Mouse (Mus musculus) layer of hippocampus, adult 9-10 months (tissue): ENCODE data around the gene Paxip1.

ENCODE experiments used
- DNase-seq: peaks from one replicate; pipeline ENCODE4 v3.0.0; 2022; ENCODE audit warnings: low spot score

The Paxip1 gene

DNA sequence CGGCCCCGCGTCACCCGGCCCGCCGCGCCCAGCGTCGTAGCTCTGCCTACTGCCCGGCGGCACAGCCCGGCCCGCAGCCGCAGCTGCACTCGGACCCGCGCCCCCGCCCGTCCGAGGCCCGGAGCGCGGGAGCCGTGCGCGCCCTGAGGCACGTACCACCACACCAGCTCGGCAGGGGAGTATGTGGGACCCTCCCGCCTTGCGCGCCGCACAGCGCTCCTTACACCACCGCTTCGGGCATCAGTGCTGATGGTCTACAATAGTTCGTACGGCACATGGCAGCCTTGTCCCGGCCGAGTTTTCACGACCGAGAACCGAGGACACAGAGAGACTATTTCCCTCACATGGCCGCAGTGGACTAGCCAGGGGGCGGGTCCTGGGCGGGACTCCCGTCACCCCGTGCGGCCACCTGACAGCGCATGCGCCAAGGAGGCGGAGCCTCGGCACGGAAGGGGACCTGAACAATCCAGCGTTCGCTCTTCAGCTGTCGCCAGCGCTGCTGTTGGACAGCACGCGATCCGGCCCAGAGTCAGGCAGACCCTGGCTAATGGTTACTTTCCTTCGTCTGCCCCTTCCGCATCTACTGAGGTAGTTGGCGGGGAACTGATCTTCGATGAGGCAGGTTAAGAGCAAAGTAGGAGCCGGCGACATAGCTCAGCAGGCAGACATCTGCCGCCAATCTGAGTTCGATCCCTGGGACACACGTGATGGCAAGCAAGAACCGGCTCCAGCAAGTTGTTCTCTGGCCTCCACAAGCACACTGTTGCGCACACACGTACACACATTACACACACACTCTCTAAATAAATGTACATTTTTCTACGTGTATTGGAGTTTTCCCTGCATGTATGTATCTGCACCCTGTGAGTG, at the start of gene Paxip1:
Gene Paxip1 (minus strand): TSS at position 389 of the 870 bp plus-strand sequence.
- DNase-seq = peak; percentile 95

DNA sequence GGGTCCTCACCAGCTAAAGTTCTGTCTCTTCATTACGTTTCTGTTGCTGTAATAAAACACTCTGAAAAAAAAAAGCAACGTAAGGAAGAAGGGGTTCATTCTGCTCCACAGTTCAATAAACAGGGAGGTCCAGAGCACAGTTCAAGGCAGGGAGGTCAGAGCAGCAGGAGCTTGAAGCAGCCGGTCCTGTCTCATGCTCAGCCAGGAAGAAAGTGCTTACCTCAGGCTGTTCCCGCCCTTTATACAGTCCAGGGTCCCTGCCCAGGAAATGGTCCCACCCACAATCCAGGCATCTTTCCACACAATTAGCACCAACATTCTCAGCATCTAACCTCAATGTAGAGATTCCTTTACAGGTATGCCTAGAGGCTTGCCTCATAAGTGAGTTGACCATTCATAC, 46.6 kb upstream of the Paxip1 start:
- no peak for DNase-seq

GRCm38 (mm10) chr5:27835096-27835495, 43.6 kb upstream of the Paxip1 start:
- DNase-seq = no peak

DNA sequence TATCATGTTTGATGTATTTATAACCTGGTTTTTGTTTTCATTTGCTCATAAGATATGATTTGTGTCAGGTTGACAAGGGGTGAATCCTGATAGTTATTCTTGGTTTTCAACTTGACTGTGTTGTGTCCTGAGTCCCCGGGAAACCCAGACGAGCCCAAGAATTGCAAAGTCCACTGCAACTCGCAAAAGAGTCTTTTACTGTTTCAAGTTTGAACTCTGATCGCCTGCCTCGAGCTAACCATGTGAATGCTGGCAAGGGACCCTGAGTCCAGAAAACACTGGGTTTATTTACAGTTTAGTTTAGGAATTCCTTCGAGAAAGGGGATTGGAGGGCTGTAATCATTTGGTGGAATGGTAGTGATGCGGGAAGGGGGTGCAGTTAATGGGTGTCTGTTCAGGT, 36.5 kb upstream of the Paxip1 start:
- no peak for DNase-seq

- DNase-seq = no peak
Observed at GRCm38 (mm10) chr5:27821161-27821560, 29.7 kb upstream of the Paxip1 start.

- DNase-seq = no peak
Observed at GRCm38 (mm10) chr5:27818840-27819672, 27.6 kb upstream of the Paxip1 start.

- no peak for DNase-seq
Observed at GRCm38 (mm10) chr5:27814282-27814681, 22.8 kb upstream of the Paxip1 start.

GRCm38 (mm10) chr5:27793923-27794322, 2.4 kb upstream of the Paxip1 start:
- DNase-seq = peak; percentile 83

GRCm38 (mm10) chr5:27792531-27793205, 1.2 kb upstream of the Paxip1 start:
- DNase-seq = no peak

- DNase-seq = no peak
Observed at GRCm38 (mm10) chr5:27792173-27792470, 631 bp upstream of the Paxip1 start.

DNA sequence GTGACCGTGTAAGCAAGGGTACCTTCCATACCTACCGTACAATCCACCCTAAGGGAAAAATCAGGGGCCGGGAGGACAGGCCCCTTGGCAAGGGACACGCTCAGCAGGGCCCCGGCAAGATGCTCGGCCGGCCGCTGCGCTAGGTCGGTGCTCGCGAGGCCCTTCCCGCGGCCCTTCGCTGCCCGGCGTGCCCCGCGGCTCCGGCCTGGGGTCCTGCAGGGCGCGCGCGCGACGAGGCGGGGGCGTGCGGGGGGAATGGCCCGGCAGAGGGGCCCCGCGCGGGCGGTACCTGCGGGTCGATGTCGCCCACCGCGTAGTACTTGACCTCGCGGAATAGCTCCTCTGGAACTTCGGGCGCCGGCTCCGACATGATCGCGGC, 592 bp downstream of the Paxip1 start:
- no peak for DNase-seq

DNA sequence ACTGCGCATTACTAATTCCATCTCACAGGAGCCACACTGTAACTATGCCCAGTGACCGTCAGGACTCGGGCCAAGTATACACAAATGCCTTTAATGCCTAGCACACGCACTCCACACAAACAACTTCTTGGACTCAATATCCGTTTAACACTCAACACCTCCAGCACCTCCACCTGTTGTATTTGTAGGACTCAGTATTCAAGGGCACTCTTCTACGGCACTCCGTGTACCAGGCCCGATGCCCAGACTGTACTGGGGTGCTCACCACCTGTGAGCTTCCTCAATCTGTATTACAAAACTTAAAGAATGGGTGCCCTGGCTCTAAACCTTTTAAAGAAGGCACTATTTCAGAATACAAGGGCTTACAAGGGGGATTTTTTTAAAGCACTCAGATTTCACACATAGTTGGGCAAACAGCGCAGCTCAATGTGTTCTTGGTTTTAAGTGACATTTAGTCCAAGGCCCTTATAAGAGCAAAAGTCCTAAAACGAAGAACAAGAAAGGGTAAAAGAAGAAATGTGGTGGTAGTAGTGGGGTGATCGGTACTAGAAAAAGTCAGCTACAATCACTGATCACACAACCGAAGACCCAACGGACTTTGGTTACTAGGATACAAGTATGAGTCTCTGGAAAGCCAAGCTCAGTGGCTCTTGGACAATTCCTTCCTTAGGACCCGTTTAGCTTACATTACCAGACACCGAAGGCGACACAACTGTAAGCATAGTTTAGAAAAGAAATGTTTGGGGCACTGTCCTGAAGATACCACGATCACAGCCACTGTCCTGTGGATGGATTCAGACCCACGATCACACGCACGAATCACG, 1.2 kb downstream of the Paxip1 start:
- no peak for DNase-seq

DNA sequence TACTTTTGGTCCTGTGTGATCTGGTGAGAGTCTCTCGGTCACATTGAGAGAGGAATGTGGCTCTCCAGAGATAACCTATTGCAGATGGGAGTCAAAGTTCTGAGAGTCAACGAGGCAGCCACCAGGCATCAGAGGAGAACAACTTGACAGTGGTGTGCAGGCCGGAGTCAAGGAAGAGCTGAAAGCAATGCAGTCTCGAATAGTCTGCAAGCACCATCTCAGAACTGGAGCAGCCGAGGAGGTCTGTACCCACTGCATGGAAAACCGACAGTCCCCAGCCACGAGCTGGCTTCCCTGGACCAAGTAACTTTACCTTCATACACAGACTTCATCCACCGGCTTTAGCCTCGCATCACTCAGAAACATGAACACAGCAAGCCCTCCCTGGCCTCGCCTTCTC, 1.9 kb downstream of the Paxip1 start:
- DNase-seq = no peak

- DNase-seq = no peak
Observed at GRCm38 (mm10) chr5:27783381-27783780, 8.1 kb downstream of the Paxip1 start.

GRCm38 (mm10) chr5:27767948-27768347, 23.5 kb downstream of the Paxip1 start:
- no peak for DNase-seq

GRCm38 (mm10) chr5:27765780-27766179, 25.7 kb downstream of the Paxip1 start:
- no peak for DNase-seq

GRCm38 (mm10) chr5:27744944-27745343, 46.5 kb downstream of the Paxip1 start:
- no peak for DNase-seq

DNA sequence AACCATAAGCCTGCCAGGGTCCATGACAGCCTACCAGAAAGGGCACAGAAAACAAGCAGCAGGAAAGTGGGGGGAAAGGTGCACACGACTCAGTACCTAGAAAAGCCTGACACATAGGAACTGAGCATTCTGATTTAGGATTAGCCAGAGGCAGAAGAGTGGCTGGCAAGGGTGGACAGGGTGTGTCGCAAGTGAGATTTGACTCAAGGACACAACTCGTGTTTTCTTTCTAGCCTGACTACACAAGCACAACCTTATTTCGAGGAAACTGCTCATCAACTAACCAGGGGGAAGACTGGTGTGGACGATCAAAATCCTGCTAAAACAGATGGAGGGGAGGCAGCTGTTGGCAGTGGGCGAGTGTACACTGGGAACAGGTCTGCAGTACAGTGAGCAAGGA, 52.3 kb downstream of the Paxip1 start:
- DNase-seq = no peak

DNA sequence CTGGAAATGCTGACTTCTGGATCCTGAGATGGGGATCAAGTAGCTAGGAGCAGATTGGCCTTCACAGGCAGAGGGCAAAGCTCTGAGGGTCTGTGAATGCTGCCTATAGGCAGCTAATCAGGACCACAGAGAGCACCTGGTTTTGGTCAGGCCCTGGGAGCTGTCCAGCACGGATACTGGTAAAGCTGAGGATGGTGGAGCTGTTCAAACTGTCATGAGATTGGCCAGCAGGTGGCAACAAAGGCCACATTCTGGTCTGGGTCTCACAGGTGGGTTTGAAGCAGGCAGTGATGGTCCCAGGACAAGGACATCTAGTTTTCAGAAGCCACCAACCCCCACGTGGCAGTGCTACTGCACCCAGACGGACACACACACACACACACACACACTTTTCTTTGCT, 54.3 kb downstream of the Paxip1 start:
- DNase-seq = no peak

DNA sequence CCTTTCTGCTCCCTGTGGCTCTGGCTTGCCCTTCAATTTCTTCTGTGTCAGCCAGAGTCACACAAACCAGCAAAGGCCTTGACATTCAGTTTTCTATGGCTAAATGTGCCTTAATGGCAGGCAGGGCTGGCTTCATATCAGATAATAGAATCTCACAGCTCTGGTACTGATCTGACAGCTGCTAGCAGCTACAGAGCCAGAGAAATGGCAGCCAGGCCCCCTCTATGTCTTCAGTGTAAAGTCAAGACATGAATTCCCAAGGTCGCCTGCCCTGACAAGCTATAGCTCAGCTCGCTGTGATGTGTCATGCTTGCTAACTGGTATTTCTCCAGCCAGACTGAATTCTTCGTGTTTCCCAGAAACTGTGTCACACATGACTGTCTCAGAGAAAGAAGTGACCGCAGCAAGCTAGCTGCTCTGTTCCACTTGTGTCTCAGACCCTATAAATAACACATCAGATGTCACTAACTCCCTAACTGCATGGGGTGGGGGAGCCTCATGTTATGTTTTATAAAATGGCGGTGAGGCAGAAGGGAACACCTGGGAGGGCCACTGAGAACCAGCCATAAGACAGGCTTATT, 59.1 kb downstream of the Paxip1 start:
- DNase-seq = no peak

DNA sequence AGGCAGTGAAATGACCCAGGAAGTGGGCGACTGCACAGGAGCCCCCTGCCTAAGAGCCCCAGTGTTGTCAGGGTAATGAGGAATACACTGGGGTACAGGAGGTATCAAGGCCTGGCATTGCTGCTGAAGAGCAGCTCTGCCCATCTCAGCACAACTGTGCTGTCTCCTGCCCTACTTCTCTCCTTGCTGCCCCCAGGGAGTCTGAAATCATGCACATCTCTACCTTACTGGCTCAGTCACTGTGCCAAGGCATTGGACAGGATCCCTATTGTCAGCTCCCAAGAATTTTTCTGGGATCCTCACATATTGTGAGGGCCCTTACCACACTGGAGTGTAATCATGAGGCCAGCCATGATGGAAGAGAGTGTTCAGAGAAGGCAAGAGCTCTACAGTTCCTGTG, 60.1 kb downstream of the Paxip1 start:
- no peak for DNase-seq

- no peak for DNase-seq
Observed at GRCm38 (mm10) chr5:27730666-27731065, 60.8 kb downstream of the Paxip1 start.
